Mouse (Mus musculus): ENCODE data around the gene Psmd4.

DNA sequence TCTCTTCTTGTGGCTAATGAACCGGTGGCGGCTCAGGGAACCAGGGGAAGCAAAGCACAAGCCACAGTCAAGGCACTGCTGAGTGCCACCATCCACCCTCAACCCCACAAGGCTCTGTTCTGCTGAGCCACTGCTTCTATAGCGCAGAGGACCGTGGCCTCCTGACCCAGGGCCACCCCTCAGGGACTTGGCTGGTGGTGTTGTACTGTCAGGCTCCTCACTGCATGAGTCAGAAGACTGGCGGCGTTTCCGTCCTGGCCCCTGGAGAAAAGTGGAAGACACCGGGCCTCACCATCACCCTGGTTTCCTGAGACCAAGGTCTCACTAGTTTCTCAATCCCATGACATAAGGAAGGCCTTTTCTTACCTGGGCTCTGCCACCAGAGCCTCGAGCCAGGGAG is 34.7 kb downstream of the Psmd4 start:
- TF ChIP-seq POLR2A (IDR thresholded peaks at IDR 0.05; ENCODE audit: insufficient read length, low read depth) (no peak), TCF12 (IDR thresholded peaks at IDR 0.05; ENCODE audit: insufficient read depth, poor library complexity, severe bottlenecking) (no peak), SRF (IDR thresholded peaks at IDR 0.05; ENCODE audit: control insufficient read depth, insufficient read length, low read depth) (no peak), MYOG (IDR thresholded peaks at IDR 0.05; ENCODE audit: control insufficient read depth in 1 of 3, insufficient read depth in 1 of 3, insufficient read length in 2 of 3, low read depth in 2 of 3) (no peak), MAX (IDR thresholded peaks at IDR 0.05; ENCODE audit: low read depth) (no peak), POLR2AphosphoS2 (IDR thresholded peaks at IDR 0.05; ENCODE audit: insufficient read length, low read depth) (no peak), CEBPB (IDR thresholded peaks at IDR 0.05; ENCODE audit: insufficient read depth, poor library complexity, severe bottlenecking) (no peak), MYOD1 (IDR thresholded peaks at IDR 0.05; ENCODE audit: control insufficient read depth in 1 of 3, insufficient read length in 2 of 3, low read depth in 2 of 3) (no peak), TCF3 (IDR thresholded peaks at IDR 0.05; ENCODE audit: insufficient read length, low read depth) (no peak), REST (IDR thresholded peaks at IDR 0.05; ENCODE audit: insufficient read depth, insufficient read length) (no peak), E2F4 (IDR thresholded peaks at IDR 0.05; ENCODE audit: insufficient read depth) (no peak)
